Mouse (Mus musculus): ENCODE measurements at regions not wholly inside any gene's neighbourhood (a gene's known extent, or its start where the extent isn't known, plus 50 kb on each side); places are given as distances from the start of the nearest gene placed in this dataset.

GRCm38 (mm10) chr1:90505599-90505998 is 97.2 kb upstream of the Cops8 start:
- H3K4me2 ChIP-seq, result no peak overlapping the region
- H3K27ac ChIP-seq, result no peak overlapping the region
- no peaks in the 10 kb centered on the region for H3K9me3 ChIP-seq (replicated peaks)
- peaks cover 10% of the 10 kb centered on the region; the same call in 1 of the 2 replicates for H3K4me1 ChIP-seq
- whole genome bisulfite sequencing, result 94% methylated on average over 3 of the region's 3 CpGs
- no peak for ATAC-seq
- H3K27me3 ChIP-seq, result no peaks in the 10 kb centered on the region
- H3K4me3 ChIP-seq, result no peak overlapping the region
- H3K9ac ChIP-seq, result no peak overlapping the region
- H3K36me3 ChIP-seq (ENCODE audit: poor library complexity, severe bottlenecking), result no peaks in the 10 kb centered on the region

DNA sequence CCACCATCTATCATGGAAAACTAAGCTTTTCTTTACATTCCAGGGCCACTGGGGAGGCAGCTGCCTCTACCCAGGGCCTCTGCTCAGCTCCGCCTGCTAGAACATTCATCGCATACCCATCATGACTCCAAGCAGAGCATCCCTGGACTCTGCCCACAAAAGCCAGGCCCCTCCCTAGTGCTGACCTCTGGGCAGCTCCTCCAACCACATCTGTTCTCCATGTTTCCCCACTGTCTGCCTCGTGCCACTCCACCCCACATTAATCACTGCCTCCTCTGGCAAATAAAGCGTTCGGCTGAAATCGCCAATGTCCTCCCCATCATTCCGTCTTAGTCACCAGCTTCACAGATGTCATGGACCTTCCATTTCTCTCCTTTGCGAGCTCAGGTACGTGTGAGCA is 96.2 kb upstream of the Cops8 start:
- Histone ChIP-seq H3K9ac (no peak overlapping the region), H3K4me3 (no peak overlapping the region), H3K4me1 (peaks cover 10% of the 10 kb centered on the region; the same call in 1 of the 2 replicates), H3K36me3 (ENCODE audit: poor library complexity, severe bottlenecking) (no peaks in the 10 kb centered on the region), H3K27me3 (no peaks in the 10 kb centered on the region), H3K27ac (no peak overlapping the region), H3K4me2 (no peak overlapping the region), H3K9me3 (replicated peaks) (no peaks in the 10 kb centered on the region)
- ATAC-seq, result no peak
- 93% methylated on average over 9 of the region's 9 CpGs for WGBS

DNA sequence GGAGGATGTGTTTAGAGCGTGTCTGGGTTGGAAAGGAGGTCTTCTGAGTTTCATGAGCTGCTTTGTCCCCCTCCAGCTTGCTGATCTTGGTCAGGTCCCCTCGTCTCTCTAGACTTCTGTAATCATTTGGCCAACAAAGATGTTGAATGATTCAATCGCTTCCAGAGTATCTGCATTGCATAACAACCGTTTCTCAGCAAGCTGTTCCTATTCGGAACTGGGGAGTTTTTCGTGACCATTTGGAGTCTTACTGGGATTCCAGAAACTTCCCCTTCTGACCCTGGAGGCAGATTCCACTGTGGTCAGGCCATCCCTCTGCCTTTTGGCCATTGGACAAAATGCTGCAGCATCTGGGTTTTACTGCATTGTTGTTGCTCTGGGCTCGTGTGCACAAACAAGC is 93.4 kb upstream of the Cops8 start:
- no peak overlapping the region for H3K4me2 ChIP-seq
- no peaks in the 10 kb centered on the region for H3K9me3 ChIP-seq (replicated peaks)
- H3K36me3 ChIP-seq (ENCODE audit: poor library complexity, severe bottlenecking), result no peaks in the 10 kb centered on the region
- H3K9ac ChIP-seq, result no peak overlapping the region
- no peak overlapping the region for H3K4me3 ChIP-seq
- ATAC-seq, result no peak
- 88% methylated on average over 7 of the region's 7 CpGs for WGBS
- H3K4me1 ChIP-seq, result peaks cover 8% of the 10 kb centered on the region; the same call in 1 of the 2 replicates
- no peak overlapping the region for H3K27ac ChIP-seq
- H3K27me3 ChIP-seq, result no peaks in the 10 kb centered on the region

DNA sequence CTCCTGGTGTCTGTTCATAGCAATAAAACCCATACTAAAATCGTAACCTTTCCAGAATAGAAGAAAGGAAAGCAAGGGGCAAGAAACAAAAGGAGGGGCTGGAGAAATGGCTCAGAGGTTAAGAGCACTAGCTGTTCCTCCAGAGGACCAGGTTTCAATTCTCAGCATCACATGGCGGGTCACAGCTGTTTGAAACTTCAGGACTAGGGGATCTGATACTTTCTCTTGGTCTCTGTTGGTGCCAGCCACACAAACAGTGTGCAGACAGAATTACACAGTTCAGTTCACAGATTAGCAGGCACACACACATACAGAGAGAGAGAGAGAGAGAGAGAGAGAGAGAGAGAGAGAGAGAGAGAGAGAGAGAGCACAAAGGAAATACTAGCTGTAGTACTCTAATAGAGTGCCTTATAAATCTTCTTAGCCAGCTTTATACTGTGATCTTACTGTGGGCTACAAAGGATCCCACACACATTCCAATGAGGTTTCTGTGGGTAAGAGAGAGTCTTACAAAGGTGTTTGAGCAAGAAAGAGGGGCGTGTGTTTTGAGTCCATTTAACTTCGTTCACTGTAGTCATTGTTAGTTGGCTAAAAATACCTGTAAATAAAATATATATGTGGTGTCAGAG is 89.2 kb upstream of the Cops8 start:
- Histone ChIP-seq H3K4me3 (no peak overlapping the region), H3K27ac (no peak overlapping the region), H3K4me2 (no peak overlapping the region), H3K27me3 (no peaks in the 10 kb centered on the region), H3K9me3 (replicated peaks) (no peaks in the 10 kb centered on the region), H3K36me3 (ENCODE audit: poor library complexity, severe bottlenecking) (no peaks in the 10 kb centered on the region), H3K9ac (no peak overlapping the region), H3K4me1 (peaks cover 3% of the 10 kb centered on the region)
- no peak for ATAC-seq
- WGBS, result 78% methylated on average over 4 of the region's 4 CpGs

GRCm38 (mm10) chr1:90514176-90514575 is 88.6 kb upstream of the Cops8 start:
- 85% methylated on average over 7 of the region's 7 CpGs for WGBS
- H3K9me3 ChIP-seq (replicated peaks), result no peaks in the 10 kb centered on the region
- H3K36me3 ChIP-seq (ENCODE audit: poor library complexity, severe bottlenecking), result no peaks in the 10 kb centered on the region
- H3K27ac ChIP-seq, result no peak overlapping the region
- no peak overlapping the region for H3K4me3 ChIP-seq
- peaks cover 8% of the 10 kb centered on the region for H3K4me1 ChIP-seq
- no peak for ATAC-seq
- no peak overlapping the region for H3K9ac ChIP-seq
- no peaks in the 10 kb centered on the region for H3K27me3 ChIP-seq
- no peak overlapping the region for H3K4me2 ChIP-seq

- WGBS, result 53% methylated on average over 9 of the region's 9 CpGs
- no peak overlapping the region for H3K9ac ChIP-seq
- H3K4me1 ChIP-seq, result peaks cover 8% of the 10 kb centered on the region
- no peak overlapping the region for H3K4me3 ChIP-seq
- H3K9me3 ChIP-seq (replicated peaks), result no peaks in the 10 kb centered on the region
- no peaks in the 10 kb centered on the region for H3K27me3 ChIP-seq
- ATAC-seq, result no peak
- H3K36me3 ChIP-seq (ENCODE audit: poor library complexity, severe bottlenecking), result no peaks in the 10 kb centered on the region
- H3K27ac ChIP-seq, result no peak overlapping the region
- no peak overlapping the region for H3K4me2 ChIP-seq
Measured at GRCm38 (mm10) chr1:90518584-90519265, 84.1 kb upstream of the Cops8 start.

DNA sequence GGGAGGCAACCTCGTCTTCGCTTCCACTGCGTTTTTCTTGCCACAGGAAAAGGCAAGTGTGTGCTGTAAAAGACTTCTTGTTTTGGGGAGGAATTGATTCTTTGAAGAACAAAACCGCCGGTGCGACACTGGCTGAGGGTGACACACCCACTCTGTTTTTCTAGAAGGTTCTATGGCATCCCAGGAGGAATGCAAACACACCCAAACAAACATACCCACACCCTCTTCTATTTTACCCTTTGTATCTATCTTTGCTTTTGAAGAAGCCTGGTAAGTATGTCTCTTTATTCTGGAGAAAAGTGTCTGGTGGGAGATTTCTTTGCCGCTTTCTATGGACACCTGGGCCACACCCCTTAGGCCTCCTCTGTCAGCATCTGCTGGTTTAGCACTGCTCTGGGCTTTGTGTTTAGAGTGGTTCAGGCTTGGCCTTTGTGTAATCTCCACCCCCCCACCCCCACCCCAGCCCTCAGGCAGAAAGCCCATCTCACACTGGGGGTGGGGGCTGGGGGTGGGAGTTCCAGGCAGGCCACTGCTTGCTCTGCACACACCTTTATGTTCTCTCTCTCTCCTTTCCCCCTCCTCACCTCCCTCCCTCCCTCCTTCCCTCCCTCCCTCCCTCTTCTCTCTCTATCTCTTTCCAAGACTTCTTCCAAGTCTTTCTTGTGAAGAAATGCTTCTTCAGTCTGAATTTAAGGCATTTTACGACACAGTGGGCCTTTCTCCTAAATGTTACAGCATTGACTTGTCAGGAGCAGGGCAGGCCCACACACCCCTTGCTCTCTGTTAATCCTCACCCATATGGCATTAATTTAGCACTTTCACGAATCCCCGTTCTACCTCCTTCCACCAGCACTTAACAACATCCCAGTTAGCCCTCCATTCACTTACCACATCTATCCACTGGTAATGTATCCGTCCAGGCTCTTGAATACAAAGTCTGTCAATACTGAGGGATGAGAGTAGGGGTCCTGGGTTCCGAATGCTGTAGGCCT is 83.2 kb upstream of the Cops8 start:
- no peak overlapping the region for H3K4me3 ChIP-seq
- H3K27me3 ChIP-seq, result no peaks in the 10 kb centered on the region
- no peak overlapping the region for H3K27ac ChIP-seq
- H3K4me1 ChIP-seq, result peaks cover 8% of the 10 kb centered on the region
- no peaks in the 10 kb centered on the region for H3K9me3 ChIP-seq (replicated peaks)
- ATAC-seq, result no peak
- WGBS, result 71% methylated on average over 12 of the region's 12 CpGs
- H3K9ac ChIP-seq, result no peak overlapping the region
- no peaks in the 10 kb centered on the region for H3K36me3 ChIP-seq (ENCODE audit: poor library complexity, severe bottlenecking)
- H3K4me2 ChIP-seq, result no peak overlapping the region

DNA sequence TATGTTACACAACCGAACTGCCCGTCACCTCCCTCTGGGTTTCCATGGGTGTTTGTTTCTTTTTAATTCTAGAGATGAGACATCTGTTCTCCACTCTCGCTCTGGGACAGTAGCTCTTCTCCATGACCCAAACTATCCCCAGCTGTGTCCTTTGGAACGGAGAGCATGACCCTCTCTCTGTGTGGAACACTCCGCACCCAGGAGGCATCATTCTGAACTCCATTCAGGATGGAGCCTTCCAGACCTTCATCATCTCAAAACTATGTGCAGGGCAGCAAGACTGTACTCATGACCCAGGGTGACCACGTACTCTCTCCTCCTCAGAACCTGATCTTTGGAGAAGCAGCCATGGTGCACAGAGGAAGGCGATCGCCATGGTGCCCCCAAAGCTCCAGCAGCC is 80.5 kb upstream of the Cops8 start:
- H3K36me3 ChIP-seq (ENCODE audit: poor library complexity, severe bottlenecking), result no peaks in the 10 kb centered on the region
- peaks cover 8% of the 10 kb centered on the region for H3K4me1 ChIP-seq
- no peak overlapping the region for H3K4me2 ChIP-seq
- H3K27me3 ChIP-seq, result no peaks in the 10 kb centered on the region
- no peak overlapping the region for H3K4me3 ChIP-seq
- no peak for ATAC-seq
- WGBS, result 91% methylated on average over 8 of the region's 8 CpGs
- no peak overlapping the region for H3K9ac ChIP-seq
- H3K9me3 ChIP-seq (replicated peaks), result no peaks in the 10 kb centered on the region
- no peak overlapping the region for H3K27ac ChIP-seq

DNA sequence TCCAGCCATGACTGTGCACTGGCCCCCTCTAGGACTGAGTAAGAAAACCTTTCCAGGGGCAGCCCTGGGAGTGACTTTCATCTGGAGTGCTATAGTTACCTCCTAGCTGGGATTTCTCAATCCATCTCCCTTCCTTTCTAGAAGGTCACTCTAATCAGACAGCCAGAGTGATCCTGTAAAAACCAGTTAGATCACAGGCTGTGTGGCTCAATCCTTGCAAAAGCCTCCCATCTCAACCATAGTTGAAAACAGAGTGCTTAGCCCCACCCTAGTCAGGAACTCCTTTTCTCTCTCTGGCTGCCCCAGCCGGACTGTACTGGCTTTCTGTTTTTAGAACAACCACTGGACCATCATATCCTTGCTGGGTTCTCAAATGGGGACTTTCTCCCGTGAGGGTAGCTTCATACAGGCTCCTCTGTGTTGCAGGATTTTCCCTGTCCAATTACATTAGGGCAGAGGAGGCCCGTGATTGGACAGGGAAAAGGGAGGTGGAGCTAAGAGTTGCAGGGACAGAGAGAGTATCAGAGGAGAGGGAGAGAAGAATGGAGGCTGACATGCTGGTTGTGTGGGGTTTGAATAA is 78.0 kb upstream of the Cops8 start:
- H3K27ac ChIP-seq, result no peak overlapping the region
- 29% methylated on average over 3 of the region's 3 CpGs for WGBS
- H3K27me3 ChIP-seq, result no peaks in the 10 kb centered on the region
- no peak for ATAC-seq
- H3K9me3 ChIP-seq (replicated peaks), result no peaks in the 10 kb centered on the region
- H3K4me3 ChIP-seq, result no peak overlapping the region
- no peak overlapping the region for H3K9ac ChIP-seq
- no peak overlapping the region for H3K4me2 ChIP-seq
- peaks cover 4% of the 10 kb centered on the region; the same call in 1 of the 2 replicates for H3K4me1 ChIP-seq
- no peaks in the 10 kb centered on the region for H3K36me3 ChIP-seq (ENCODE audit: poor library complexity, severe bottlenecking)

DNA sequence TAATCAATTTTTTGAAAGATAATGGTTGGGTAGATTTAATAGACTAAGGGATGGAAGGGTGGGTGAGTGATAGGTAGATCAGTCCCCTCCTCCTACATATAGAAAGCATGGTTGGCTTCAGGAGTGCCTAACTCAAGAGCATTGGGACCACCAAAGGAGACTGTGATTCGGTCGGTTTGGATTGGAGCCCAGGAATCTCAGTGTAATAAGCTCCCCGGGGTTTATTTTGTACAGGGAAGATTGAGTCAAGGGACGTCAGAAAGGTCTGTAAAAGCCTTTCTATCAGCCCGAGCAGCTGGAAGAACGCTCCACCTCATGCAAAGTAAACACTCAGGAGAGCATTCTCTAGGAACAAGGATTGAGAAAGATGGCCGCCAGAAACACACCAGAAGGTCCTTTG is 76.5 kb upstream of the Cops8 start:
- no peak overlapping the region for H3K9ac ChIP-seq
- no peak overlapping the region for H3K27ac ChIP-seq
- H3K4me3 ChIP-seq, result no peak overlapping the region
- H3K27me3 ChIP-seq, result no peaks in the 10 kb centered on the region
- ATAC-seq, result no peak
- H3K36me3 ChIP-seq (ENCODE audit: poor library complexity, severe bottlenecking), result no peaks in the 10 kb centered on the region
- H3K9me3 ChIP-seq (replicated peaks), result no peaks in the 10 kb centered on the region
- no peak overlapping the region for H3K4me2 ChIP-seq
- 62% methylated on average over 7 of the region's 7 CpGs for WGBS
- peaks cover 4% of the 10 kb centered on the region; the same call in 1 of the 2 replicates for H3K4me1 ChIP-seq

DNA sequence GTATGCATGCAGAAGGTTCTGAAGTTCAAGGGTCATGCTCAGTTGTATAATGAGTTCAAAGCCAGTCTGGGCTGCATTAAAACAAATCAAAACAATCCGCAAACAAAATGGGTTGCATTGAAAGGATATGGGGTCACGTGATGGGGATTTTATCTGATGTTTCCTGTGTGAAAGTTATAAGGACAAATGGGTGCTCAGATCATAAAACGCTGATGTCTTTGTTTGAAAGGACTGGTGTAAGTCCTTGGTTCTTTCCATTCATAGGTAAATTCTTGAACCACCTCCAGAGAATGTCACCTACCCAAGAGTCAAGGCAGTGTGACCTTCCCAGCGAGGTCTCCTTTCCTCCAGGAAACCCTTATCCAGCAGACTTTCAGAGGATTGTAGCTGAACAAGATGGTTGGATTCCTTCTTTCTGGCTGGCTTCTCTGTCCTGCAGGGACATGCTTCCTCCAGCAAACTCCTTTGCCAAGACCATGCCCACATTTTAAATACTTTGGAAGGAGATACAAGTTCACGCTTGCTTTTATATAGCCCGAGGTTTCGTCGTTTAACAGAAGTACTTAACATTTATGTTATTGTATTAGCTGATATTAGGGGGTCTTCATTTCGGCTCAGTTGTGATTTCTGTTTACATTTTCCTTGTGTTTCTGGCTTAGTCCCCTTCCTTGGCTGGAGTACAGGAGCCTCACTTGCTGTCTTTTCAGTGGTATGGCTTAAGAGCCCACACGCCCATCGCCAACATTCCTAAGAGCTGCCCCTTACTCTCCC is 74.6 kb upstream of the Cops8 start:
- 69% methylated on average over 11 of the region's 11 CpGs for WGBS
- H3K27me3 ChIP-seq, result no peaks in the 10 kb centered on the region

More for the DNA sequence above, 74.6 kb upstream of the Cops8 start:
- Histone ChIP-seq H3K4me1 (peaks cover 4% of the 10 kb centered on the region; the same call in 1 of the 2 replicates), H3K9me3 (replicated peaks) (no peaks in the 10 kb centered on the region), H3K9ac (no peak overlapping the region), H3K27ac (no peak overlapping the region), H3K36me3 (ENCODE audit: poor library complexity, severe bottlenecking) (no peaks in the 10 kb centered on the region), H3K4me2 (no peak overlapping the region), H3K4me3 (no peak overlapping the region)
- no peak for ATAC-seq

Measured in forebrain, embryonic 13.5 days (tissue).